Mouse (Mus musculus): ENCODE results near the gene Ppp1ca. TPM values are rescaled to one million over a fixed set of nuclear protein-coding genes. Genes with fewer than 3 reads are reported as not detected.

Gene Ppp1ca
- polyA plus RNA-seq, 1 experiment, result 295 TPM

DNA sequence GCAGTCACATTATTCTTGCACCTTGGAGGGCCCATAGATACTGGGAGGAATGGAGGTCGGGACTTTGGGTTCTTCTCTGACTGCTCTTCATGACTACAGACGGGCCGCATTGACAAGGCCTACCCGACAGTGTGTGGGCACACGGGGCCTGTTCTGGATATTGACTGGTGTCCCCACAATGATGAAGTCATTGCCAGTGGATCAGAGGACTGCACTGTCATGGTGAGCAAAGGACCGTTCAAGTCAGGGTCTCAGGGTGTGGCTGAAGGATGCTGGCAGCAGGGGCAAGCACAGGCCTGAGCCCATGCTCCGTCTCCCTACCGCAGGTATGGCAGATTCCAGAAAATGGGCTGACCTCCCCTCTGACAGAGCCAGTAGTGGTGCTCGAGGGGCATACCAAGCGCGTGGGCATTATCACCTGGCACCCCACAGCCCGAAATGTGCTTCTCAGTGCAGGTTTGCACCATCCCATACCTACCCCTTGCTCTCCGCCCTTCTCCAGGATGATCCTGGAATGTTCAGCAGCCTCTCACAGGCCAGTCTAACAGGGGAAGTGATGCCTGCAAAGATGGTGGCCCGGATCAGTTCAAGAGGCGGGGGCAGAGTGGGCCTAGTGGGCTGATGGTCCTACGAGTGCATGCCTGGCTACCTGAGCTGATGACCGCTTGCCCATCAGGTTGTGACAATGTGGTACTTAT lies 42.0 kb upstream of the Ppp1ca start:
- peaks cover 2% of the 10 kb centered on the region for H3K4me1 ChIP-seq (ENCODE audit: control insufficient read depth, insufficient read depth, low read length)
- no peak overlapping the region for H3K4me3 ChIP-seq (ENCODE audit: low read depth, low read length)
- H3K36me3 ChIP-seq (ENCODE audit: control insufficient read depth, insufficient read depth, low read length, poor library complexity, severe bottlenecking), result 0 out of 2 replicates have a peak, but pooled peaks cover 2% of the 10 kb centered on the region
- no peak overlapping the region for H3K9ac ChIP-seq (ENCODE audit: low read depth, poor library complexity, severe bottlenecking)
- H3K27ac ChIP-seq (ENCODE audit: insufficient read depth, low read length), result no peak overlapping the region
- no peak for TF ChIP-seq CTCF (IDR thresholded peaks at IDR 0.05; ENCODE audit: low read depth, low read length)
- no peak for TF ChIP-seq POLR2A (IDR thresholded peaks at IDR 0.05; ENCODE audit: insufficient read depth, low read length)
- H3K27me3 ChIP-seq (ENCODE audit: control insufficient read depth, insufficient read depth, low read length, poor library complexity, severe bottlenecking), result no peaks in the 10 kb centered on the region
- no peaks in the 10 kb centered on the region for H3K9me3 ChIP-seq (replicated peaks; ENCODE audit: control insufficient read depth, insufficient read depth, low read length, poor library complexity, severe bottlenecking)

- Histone ChIP-seq H3K4me3 (ENCODE audit: low read depth, low read length) (no peak overlapping the region), H3K36me3 (ENCODE audit: control insufficient read depth, insufficient read depth, low read length, poor library complexity, severe bottlenecking) (0 out of 2 replicates have a peak, but pooled peaks cover 2% of the 10 kb centered on the region), H3K27me3 (ENCODE audit: control insufficient read depth, insufficient read depth, low read length, poor library complexity, severe bottlenecking) (no peaks in the 10 kb centered on the region), H3K27ac (ENCODE audit: insufficient read depth, low read length) (no peak overlapping the region), H3K4me1 (ENCODE audit: control insufficient read depth, insufficient read depth, low read length) (peaks cover 2% of the 10 kb centered on the region), H3K9ac (ENCODE audit: low read depth, poor library complexity, severe bottlenecking) (no peak overlapping the region), H3K9me3 (replicated peaks; ENCODE audit: control insufficient read depth, insufficient read depth, low read length, poor library complexity, severe bottlenecking) (no peaks in the 10 kb centered on the region)
- no peak for TF ChIP-seq EP300 (IDR thresholded peaks at IDR 0.05; ENCODE audit: insufficient read depth, low read depth, low read length)
- TF ChIP-seq CTCF (IDR thresholded peaks at IDR 0.05; ENCODE audit: low read depth, low read length), result no peak
- no peak for TF ChIP-seq POLR2A (IDR thresholded peaks at IDR 0.05; ENCODE audit: insufficient read depth, low read length)
Measured at GRCm38 (mm10) chr19:4150567-4151487, 41.0 kb upstream of the Ppp1ca start.

- H3K4me1 ChIP-seq (ENCODE audit: control insufficient read depth, insufficient read depth, low read length), result peaks cover 2% of the 10 kb centered on the region
- H3K9ac ChIP-seq (ENCODE audit: low read depth, poor library complexity, severe bottlenecking), result no peak overlapping the region
- H3K4me3 ChIP-seq (ENCODE audit: low read depth, low read length), result no peak overlapping the region
- H3K36me3 ChIP-seq (ENCODE audit: control insufficient read depth, insufficient read depth, low read length, poor library complexity, severe bottlenecking), result 0 out of 2 replicates have a peak, but pooled peaks cover 2% of the 10 kb centered on the region
- H3K9me3 ChIP-seq (replicated peaks; ENCODE audit: control insufficient read depth, insufficient read depth, low read length, poor library complexity, severe bottlenecking), result no peaks in the 10 kb centered on the region
- no peak for TF ChIP-seq EP300 (IDR thresholded peaks at IDR 0.05; ENCODE audit: insufficient read depth, low read depth, low read length)
- no peak for TF ChIP-seq CTCF (IDR thresholded peaks at IDR 0.05; ENCODE audit: low read depth, low read length)
- TF ChIP-seq POLR2A (IDR thresholded peaks at IDR 0.05; ENCODE audit: insufficient read depth, low read length), result no peak
- no peak overlapping the region for H3K27ac ChIP-seq (ENCODE audit: insufficient read depth, low read length)
- no peaks in the 10 kb centered on the region for H3K27me3 ChIP-seq (ENCODE audit: control insufficient read depth, insufficient read depth, low read length, poor library complexity, severe bottlenecking)
Measured at GRCm38 (mm10) chr19:4151488-4151860, 40.4 kb upstream of the Ppp1ca start.

DNA sequence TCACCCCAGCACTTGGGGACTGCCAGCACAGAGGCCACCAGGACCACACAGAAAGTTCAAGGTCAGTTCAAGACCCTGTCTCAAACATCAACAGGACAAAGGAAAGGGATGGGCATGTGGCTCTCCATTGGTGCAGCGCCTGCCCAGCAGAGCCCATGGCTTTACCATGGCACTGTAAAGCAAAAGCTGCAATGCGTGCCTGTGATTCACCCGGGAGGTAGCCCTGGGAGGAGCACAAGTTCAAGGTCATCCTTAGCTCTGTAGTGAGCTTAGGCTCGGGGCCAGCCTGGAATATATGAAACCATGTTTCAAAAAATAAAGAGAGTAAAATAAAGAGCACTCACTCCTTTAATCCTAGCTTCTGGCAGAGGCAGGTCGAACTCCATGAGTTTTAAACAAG lies 40.0 kb upstream of the Ppp1ca start:
- no peaks in the 10 kb centered on the region for H3K9me3 ChIP-seq (replicated peaks; ENCODE audit: control insufficient read depth, insufficient read depth, low read length, poor library complexity, severe bottlenecking)
- H3K27ac ChIP-seq (ENCODE audit: insufficient read depth, low read length), result no peak overlapping the region
- H3K36me3 ChIP-seq (ENCODE audit: control insufficient read depth, insufficient read depth, low read length, poor library complexity, severe bottlenecking), result 0 out of 2 replicates have a peak, but pooled peaks cover 2% of the 10 kb centered on the region
- H3K9ac ChIP-seq (ENCODE audit: low read depth, poor library complexity, severe bottlenecking), result no peak overlapping the region
- H3K4me3 ChIP-seq (ENCODE audit: low read depth, low read length), result no peak overlapping the region
- TF ChIP-seq POLR2A (IDR thresholded peaks at IDR 0.05; ENCODE audit: insufficient read depth, low read length) (no peak), EP300 (IDR thresholded peaks at IDR 0.05; ENCODE audit: insufficient read depth, low read depth, low read length) (no peak), CTCF (IDR thresholded peaks at IDR 0.05; ENCODE audit: low read depth, low read length) (no peak)
- H3K4me1 ChIP-seq (ENCODE audit: control insufficient read depth, insufficient read depth, low read length), result peaks cover 2% of the 10 kb centered on the region
- no peaks in the 10 kb centered on the region for H3K27me3 ChIP-seq (ENCODE audit: control insufficient read depth, insufficient read depth, low read length, poor library complexity, severe bottlenecking)

DNA sequence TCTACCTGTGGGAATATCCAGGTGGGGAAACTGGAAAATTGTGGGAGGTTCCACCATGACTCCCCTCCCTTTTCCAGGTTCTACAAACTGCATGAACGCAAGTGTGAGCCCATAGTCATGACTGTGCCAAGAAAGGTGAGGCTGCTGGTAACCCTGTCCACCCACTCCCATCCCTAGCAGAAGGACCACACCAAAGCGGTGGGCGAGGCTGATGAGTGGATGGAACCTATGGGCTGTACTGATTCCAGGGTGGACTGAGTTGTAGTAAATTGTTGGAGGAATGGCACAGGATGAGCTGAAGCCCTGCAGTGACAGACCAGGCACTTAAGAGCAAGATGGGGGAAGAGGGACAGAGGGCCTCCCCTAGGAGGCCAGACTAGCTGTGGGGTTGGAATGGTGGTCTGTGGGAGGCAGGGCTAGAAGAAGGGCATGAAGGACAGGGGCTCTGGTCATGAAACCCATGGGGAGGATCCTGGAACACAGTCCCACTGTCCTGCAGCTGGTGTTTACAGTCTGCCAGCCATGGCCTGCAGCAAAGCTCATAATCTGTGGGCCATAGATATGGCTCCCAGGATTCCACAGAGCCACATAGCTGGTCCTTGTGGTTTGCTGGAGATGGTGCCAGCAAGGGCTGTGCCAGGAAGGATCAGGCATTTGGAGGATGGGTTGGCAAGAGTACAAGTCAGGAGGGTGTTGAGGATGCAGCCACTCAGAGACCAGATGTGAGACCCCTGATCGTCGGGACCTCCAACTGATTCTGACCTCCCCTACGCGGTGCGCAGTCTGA lies 39.2 kb upstream of the Ppp1ca start:
- Histone ChIP-seq H3K27me3 (ENCODE audit: control insufficient read depth, insufficient read depth, low read length, poor library complexity, severe bottlenecking) (no peaks in the 10 kb centered on the region), H3K4me3 (ENCODE audit: low read depth, low read length) (no peak overlapping the region), H3K4me1 (ENCODE audit: control insufficient read depth, insufficient read depth, low read length) (peaks cover 2% of the 10 kb centered on the region), H3K27ac (ENCODE audit: insufficient read depth, low read length) (no peak overlapping the region), H3K9me3 (replicated peaks; ENCODE audit: control insufficient read depth, insufficient read depth, low read length, poor library complexity, severe bottlenecking) (no peaks in the 10 kb centered on the region), H3K9ac (ENCODE audit: low read depth, poor library complexity, severe bottlenecking) (no peak overlapping the region), H3K36me3 (ENCODE audit: control insufficient read depth, insufficient read depth, low read length, poor library complexity, severe bottlenecking) (0 out of 2 replicates have a peak, but pooled peaks cover 2% of the 10 kb centered on the region)
- no peak for TF ChIP-seq POLR2A (IDR thresholded peaks at IDR 0.05; ENCODE audit: insufficient read depth, low read length)
- TF ChIP-seq CTCF (IDR thresholded peaks at IDR 0.05; ENCODE audit: low read depth, low read length), result no peak
- no peak for TF ChIP-seq EP300 (IDR thresholded peaks at IDR 0.05; ENCODE audit: insufficient read depth, low read depth, low read length)
